Mouse (Mus musculus) intestine, embryonic 16.5 days (tissue): ENCODE results near the gene Lhx6. TPM values are rescaled to one million over a fixed set of nuclear protein-coding genes. Genes with fewer than 3 reads are reported as not detected.
A peak's percentile ranks its signal among the peaks of the same experiment; 100 is the strongest.
"Not testable (repeated sequence)": the region's sequence is repeated elsewhere in the genome, so short reads cannot be mapped to it uniquely, and the experiment has no call there.

Experiments
- ATAC-seq: fragments of 200-750 bp; cut with Nextera tagmentation; 2 replicates; pipeline ENCODE4 v1.8.0; 2017; ENCODE audit warnings: moderate TSS enrichment, moderate library complexity
- H3K27ac ChIP-seq: fragments of 300-500 bp; sonication (generic); 2 replicates; pipeline ENCODE4 v1.5.1; 2014; ENCODE audit warnings: mild to moderate bottlenecking, low read length
- H3K27me3 ChIP-seq: fragments of 300-500 bp; sonication (generic); replicated peaks from 2 replicates; pipeline ENCODE4 v1.6.1; 2014; ENCODE audit warnings: low read length, control low read depth, mixed read lengths; ENCODE audit not compliant: control insufficient read depth, insufficient read depth
- H3K36me3 ChIP-seq: fragments of 300-500 bp; sonication (generic); 2 replicates; pipeline ENCODE4 v1.6.1; 2014; ENCODE audit warnings: low read length, control low read depth; ENCODE audit not compliant: control insufficient read depth, insufficient read depth
- H3K4me1 ChIP-seq: fragments of 300-500 bp; sonication (generic); 2 replicates; pipeline ENCODE4 v1.6.1; 2014; ENCODE audit warnings: low read length, control low read depth, mixed read lengths; ENCODE audit not compliant: control insufficient read depth, insufficient read depth
- H3K4me2 ChIP-seq: fragments of 300-500 bp; sonication (generic); 2 replicates; pipeline ENCODE4 v1.6.1; 2014; ENCODE audit warnings: low read depth, low read length, control low read depth
- H3K4me3 ChIP-seq: fragments of 300-500 bp; sonication (generic); 2 replicates; pipeline ENCODE4 v1.5.1; 2014; ENCODE audit warnings: mild to moderate bottlenecking, low read length
- H3K9ac ChIP-seq: fragments of 300-500 bp; sonication (generic); 2 replicates; pipeline ENCODE4 v1.6.1; 2014; ENCODE audit warnings: low read depth, low read length
- H3K9me3 ChIP-seq: fragments of 300-500 bp; sonication (generic); 2 replicates; pipeline ENCODE4 v1.6.1; 2016; ENCODE audit warnings: low read length, control low read depth; ENCODE audit not compliant: control insufficient read depth
- WGBS: fragments of 180-500 bp; shearing (Covaris S2); extraction: QIAGEN DNeasy Blood & Tissue Kit; methylation state at CpG from one replicate; pipeline ENCODE4 v1.1.7; 2014; 5-methylcytosine and 5-hydroxymethylcytosine counted together
- polyA plus RNA-seq: library from polyadenylated mRNA; unstranded; fragments of >200 nt; fragmentation: Nextera tagmentation; extraction: Ambion mirVana; gene quantifications from 2 replicates; pipeline ENCODE4 v1.2.1, GENCODE M21; 2015

Gene Lhx6
- polyA plus RNA-seq = 0.98 TPM in 2 replicates

- Histone ChIP-seq H3K36me3 (no peaks in the 10 kb centered on the region), H3K9me3 (no peaks in the 10 kb centered on the region), H3K4me2 (peak within 1 kb of the TSS; percentile 86), H3K9ac (peak within 1 kb of the TSS; percentile 58), H3K27me3 (peaks cover 84% of the 10 kb centered on the region), H3K4me1 (peaks cover 18% of the 10 kb centered on the region), H3K4me3 (peak within 1 kb of the TSS; percentile 47), H3K27ac (no peak within 1 kb of the TSS)
- ATAC-seq = 0 out of 2 replicates have a peak, but pooled peaks have one; percentile 18
- under 1% methylated on average over 54 of the region's 58 CpGs for WGBS
Measured at GRCm38 (mm10) chr2:36104956-36105741, at the start of gene Lhx6. Gene Lhx6, minus strand, starts transcription at chr2:36105408.

- H3K9ac ChIP-seq, ATAC-seq, H3K9me3 ChIP-seq, H3K27me3 ChIP-seq, H3K4me3 ChIP-seq, H3K4me1 ChIP-seq, H3K36me3 ChIP-seq, H3K27ac ChIP-seq, H3K4me2 ChIP-seq: not testable (repeated sequence)
- WGBS = 94% methylated on average over 4 of the region's 4 CpGs
Measured at GRCm38 (mm10) chr2:36152401-36152800, 47.2 kb upstream of the Lhx6 start.

DNA sequence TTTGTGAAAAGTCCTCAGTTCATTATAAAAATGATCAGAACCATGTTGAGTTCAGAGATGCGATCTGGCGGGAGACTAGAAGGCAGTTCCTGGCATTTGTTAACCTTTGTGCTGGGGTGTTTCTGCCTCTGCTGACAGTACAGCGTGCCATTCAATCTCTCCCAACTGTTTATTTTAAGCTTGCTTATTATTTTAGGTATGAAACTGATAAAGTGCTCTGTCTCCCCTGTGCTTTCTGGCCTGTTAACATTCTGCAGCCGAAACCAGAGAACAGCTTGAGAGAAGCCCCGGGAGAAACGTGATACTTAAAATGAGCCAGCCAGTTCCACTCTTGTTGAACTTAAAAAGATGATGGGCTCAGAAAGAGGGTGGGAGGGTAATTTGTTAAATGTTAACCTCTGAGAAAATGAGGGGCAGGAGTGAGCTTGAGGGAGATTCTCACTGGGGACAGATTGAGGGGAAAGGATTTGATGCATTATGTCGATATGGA lies 43.7 kb upstream of the Lhx6 start:
- 68% methylated on average over 7 of the region's 7 CpGs for WGBS

GRCm38 (mm10) chr2:36139096-36139495 lies 33.9 kb upstream of the Lhx6 start:
- Histone ChIP-seq H3K4me2 (no peak overlapping the region), H3K36me3 (no peaks in the 10 kb centered on the region; the same call in 1 of the 2 replicates), H3K27ac (peak overlapping the region; percentile 19; the same call in 1 of the 2 replicates), H3K4me3 (no peak overlapping the region), H3K27me3 (no peaks in the 10 kb centered on the region), H3K9ac (no peak overlapping the region), H3K9me3 (no peaks in the 10 kb centered on the region), H3K4me1 (peaks cover 11% of the 10 kb centered on the region)
- no peak for ATAC-seq
- 50% methylated on average over 2 of the region's 2 CpGs for WGBS

More for the DNA sequence above, 43.7 kb upstream of the Lhx6 start:
- Histone ChIP-seq H3K4me2 (no peak overlapping the region), H3K27me3 (no peaks in the 10 kb centered on the region), H3K4me3 (no peak overlapping the region), H3K9ac (no peak overlapping the region), H3K4me1 (no peaks in the 10 kb centered on the region), H3K36me3 (0 out of 2 replicates have a peak, but pooled peaks cover 2% of the 10 kb centered on the region), H3K27ac (no peak overlapping the region), H3K9me3 (no peaks in the 10 kb centered on the region)
- ATAC-seq = no peak

DNA sequence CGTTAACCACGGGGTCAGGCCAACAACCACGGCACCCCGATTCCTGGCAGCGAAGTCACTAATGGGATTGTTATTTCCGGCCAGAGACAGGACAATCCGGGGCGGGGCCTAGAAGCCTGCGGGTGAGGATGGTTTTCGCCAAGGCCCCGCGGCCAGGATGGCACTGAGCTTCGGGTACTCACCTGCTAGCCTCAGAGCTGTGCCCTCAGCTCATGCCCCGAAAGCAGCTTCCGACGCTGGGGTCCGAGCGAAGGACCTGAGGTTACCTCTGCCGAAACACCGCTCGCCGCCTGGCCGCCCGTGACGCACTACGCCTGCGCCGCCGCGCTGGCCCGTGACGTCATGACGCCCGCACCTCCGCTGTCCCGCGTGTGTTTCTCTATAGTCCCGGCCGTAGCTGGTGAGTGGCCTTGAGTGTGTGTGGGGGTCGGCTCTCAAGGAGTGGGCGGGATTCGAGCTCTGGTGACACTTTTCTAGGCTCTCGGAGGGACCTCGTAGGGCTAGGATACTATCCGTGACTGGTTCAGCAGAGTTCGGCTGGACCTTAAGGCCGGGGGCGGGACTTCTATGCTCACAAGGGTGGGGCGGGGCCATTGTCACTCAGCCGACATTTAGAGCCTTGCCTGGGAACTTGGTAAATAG lies 31.2 kb upstream of the Lhx6 start, which contains the start of the genes Mrrf and Rbm18:
Gene Mrrf (plus strand): TSS at position 90 of the 642 bp plus-strand sequence.
Gene Rbm18 (minus strand): TSS at position 474 of the 642 bp plus-strand sequence.
- no peaks in the 10 kb centered on the region for H3K9me3 ChIP-seq
- peaks cover 7% of the 10 kb centered on the region for H3K36me3 ChIP-seq
- H3K9ac ChIP-seq = peak within 1 kb of the TSS; percentile 91
- H3K27me3 ChIP-seq = no peaks in the 10 kb centered on the region
- ATAC-seq = peak; percentile 98
- peaks cover 11% of the 10 kb centered on the region for H3K4me1 ChIP-seq
- H3K27ac ChIP-seq = peak within 1 kb of the TSS; percentile 92
- peak within 1 kb of the TSS; percentile 88 for H3K4me3 ChIP-seq
- H3K4me2 ChIP-seq = peak within 1 kb of the TSS; percentile 78
- WGBS = under 1% methylated on average over 50 of the region's 50 CpGs

- ATAC-seq = no peak
- Histone ChIP-seq H3K27ac (peak overlapping the region; percentile 92), H3K4me1 (peaks cover 11% of the 10 kb centered on the region), H3K27me3 (no peaks in the 10 kb centered on the region), H3K36me3 (peaks cover 7% of the 10 kb centered on the region), H3K4me3 (peak overlapping the region; percentile 88), H3K9ac (peak overlapping the region; percentile 91), H3K4me2 (peak overlapping the region; percentile 78), H3K9me3 (no peaks in the 10 kb centered on the region)
- under 1% methylated on average over 4 of the region's 4 CpGs for WGBS
Measured at GRCm38 (mm10) chr2:36135887-36136286, 30.7 kb upstream of the Lhx6 start.

GRCm38 (mm10) chr2:36129051-36129450 lies 23.8 kb upstream of the Lhx6 start:
- Histone ChIP-seq H3K4me2 (no peak overlapping the region), H3K36me3 (peaks cover 11% of the 10 kb centered on the region), H3K9me3 (no peaks in the 10 kb centered on the region), H3K9ac (no peak overlapping the region), H3K27ac (no peak overlapping the region), H3K4me3 (no peak overlapping the region), H3K27me3 (no peaks in the 10 kb centered on the region), H3K4me1 (no peaks in the 10 kb centered on the region)
- ATAC-seq = no peak
- 77% methylated on average over 3 of the region's 3 CpGs for WGBS

- no peak for ATAC-seq
- Histone ChIP-seq H3K27ac (no peak overlapping the region), H3K9me3 (no peaks in the 10 kb centered on the region), H3K4me2 (no peak overlapping the region), H3K4me3 (no peak overlapping the region), H3K9ac (no peak overlapping the region), H3K27me3 (no peaks in the 10 kb centered on the region), H3K4me1 (no peaks in the 10 kb centered on the region), H3K36me3 (peaks cover 8% of the 10 kb centered on the region)
- WGBS = 65% methylated on average over 4 of the region's 4 CpGs
Measured at GRCm38 (mm10) chr2:36127973-36128372, 22.8 kb upstream of the Lhx6 start.

DNA sequence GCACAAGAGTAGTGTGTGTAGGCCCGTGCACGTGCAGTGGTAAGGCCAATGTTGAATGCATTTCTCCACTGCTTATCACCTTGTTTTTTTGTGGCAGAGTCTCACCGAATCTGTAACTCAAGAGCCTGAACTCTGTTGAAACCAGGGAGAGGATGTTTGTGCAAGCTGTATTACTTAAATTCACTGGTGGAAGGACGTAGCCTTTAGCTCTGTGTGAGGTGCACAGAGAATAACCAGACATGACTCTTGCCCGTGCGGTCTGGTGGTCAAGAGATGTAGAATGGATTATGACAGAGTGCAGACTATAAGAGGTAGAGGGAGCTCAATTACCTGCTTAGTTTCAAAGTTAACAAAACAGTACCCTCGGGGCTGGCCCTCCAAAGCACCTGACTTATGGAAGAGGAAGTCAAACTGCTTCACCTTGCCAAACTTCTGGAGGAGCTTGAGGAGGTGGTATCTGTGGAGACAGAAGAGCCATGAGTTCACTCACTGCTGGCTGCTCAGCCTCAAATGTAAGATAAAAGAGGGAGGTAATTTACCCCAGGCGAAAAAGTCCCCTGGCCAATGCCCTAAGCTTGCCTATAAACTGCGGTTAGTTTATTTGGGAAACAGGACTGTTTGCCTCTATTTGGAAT lies 21.7 kb upstream of the Lhx6 start:
- Histone ChIP-seq H3K4me1 (no peaks in the 10 kb centered on the region), H3K4me2 (no peak overlapping the region), H3K4me3 (no peak overlapping the region), H3K9me3 (no peaks in the 10 kb centered on the region), H3K36me3 (peaks cover 7% of the 10 kb centered on the region), H3K27me3 (no peaks in the 10 kb centered on the region), H3K9ac (no peak overlapping the region), H3K27ac (no peak overlapping the region)
- no peak for ATAC-seq
- 88% methylated on average over 9 of the region's 9 CpGs for WGBS
